Mouse (Mus musculus) brown adipose tissue, adult 24 weeks (tissue): ENCODE results near the gene Nppa. TPM values are rescaled to one million over a fixed set of nuclear protein-coding genes. Genes with fewer than 3 reads are reported as not detected.

Experiments used
- H3K27ac ChIP-seq: fragments of 200-500 bp; replicated peaks from 2 replicates; pipeline ENCODE4 v1.5.1; 2012; ENCODE audit warnings: low read depth, mild to moderate bottlenecking, low read length
- H3K4me1 ChIP-seq: fragments of 200-500 bp; 2 replicates; pipeline ENCODE4 v1.6.1; 2012; ENCODE audit warnings: low read length, mixed read lengths; ENCODE audit not compliant: control insufficient read depth, insufficient read depth, insufficient read length
- H3K4me3 ChIP-seq: fragments of 200-500 bp; 2 replicates; pipeline ENCODE4 v1.5.1; 2012; ENCODE audit warnings: low read depth, mild to moderate bottlenecking, low read length, moderate library complexity; ENCODE audit not compliant: insufficient read depth
- polyA plus RNA-seq: library from polyadenylated mRNA; stranded (reverse); fragments of >200 nt; gene quantifications from 2 replicates; pipeline ENCODE4 v1.2.4, GENCODE M21; 2012; ENCODE audit not compliant: missing spikeins, insufficient read depth, insufficient read length

Nppa gene
- polyA plus RNA-seq: not detected in 2 replicates

GRCm38 (mm10) chr4:148000202-148000772 is at the start of gene Nppa:
Gene Nppa, plus strand, starts transcription at chr4:148000722.
- Histone ChIP-seq H3K27ac (no peak within 1 kb of the TSS), H3K4me1 (no peaks in the 10 kb centered on the region), H3K4me3 (no peak within 1 kb of the TSS)

- no peak overlapping the region for H3K27ac ChIP-seq
- no peak overlapping the region for H3K4me3 ChIP-seq
Measured at GRCm38 (mm10) chr4:147953590-147953989, 46.9 kb upstream of the Nppa start.

GRCm38 (mm10) chr4:147957141-147957540 is 43.4 kb upstream of the Nppa start:
- Histone ChIP-seq H3K4me1 (no peaks in the 10 kb centered on the region), H3K27ac (no peak overlapping the region), H3K4me3 (no peak overlapping the region)

More at GRCm38 (mm10) chr4:147953590-147953989, 46.9 kb upstream of the Nppa start:
- no peaks in the 10 kb centered on the region for H3K4me1 ChIP-seq

- peaks cover 6% of the 10 kb centered on the region; the same call in 1 of the 2 replicates for H3K4me1 ChIP-seq
- H3K4me3 ChIP-seq: no peak overlapping the region
- H3K27ac ChIP-seq: no peak overlapping the region
Measured at GRCm38 (mm10) chr4:147959881-147960831, 40.4 kb upstream of the Nppa start.

- Histone ChIP-seq H3K4me3 (0 out of 2 replicates have a peak overlapping the region, but pooled peaks have one; percentile 7), H3K27ac (no peak overlapping the region), H3K4me1 (peaks cover 6% of the 10 kb centered on the region; the same call in 1 of the 2 replicates)
Measured at GRCm38 (mm10) chr4:147962781-147963180, 37.7 kb upstream of the Nppa start.

GRCm38 (mm10) chr4:147963623-147964022 is 36.9 kb upstream of the Nppa start:
- H3K4me3 ChIP-seq: no peak overlapping the region
- no peak overlapping the region for H3K27ac ChIP-seq
- H3K4me1 ChIP-seq: peaks cover 6% of the 10 kb centered on the region; the same call in 1 of the 2 replicates

GRCm38 (mm10) chr4:147965712-147966111 is 34.8 kb upstream of the Nppa start:
- Histone ChIP-seq H3K4me3 (no peak overlapping the region), H3K27ac (no peak overlapping the region), H3K4me1 (peaks cover 6% of the 10 kb centered on the region; the same call in 1 of the 2 replicates)

- H3K27ac ChIP-seq: no peak overlapping the region
- no peak overlapping the region for H3K4me3 ChIP-seq
- no peaks in the 10 kb centered on the region for H3K4me1 ChIP-seq
Measured at GRCm38 (mm10) chr4:147968816-147969215, 31.7 kb upstream of the Nppa start.

- Histone ChIP-seq H3K4me3 (no peak overlapping the region), H3K4me1 (no peaks in the 10 kb centered on the region), H3K27ac (no peak overlapping the region)
Measured at GRCm38 (mm10) chr4:147969337-147969736, 31.2 kb upstream of the Nppa start.

- no peak overlapping the region for H3K4me3 ChIP-seq
- H3K27ac ChIP-seq: no peak overlapping the region
- H3K4me1 ChIP-seq: no peaks in the 10 kb centered on the region
Measured at GRCm38 (mm10) chr4:147976237-147976636, 24.3 kb upstream of the Nppa start.

GRCm38 (mm10) chr4:147977726-147978125 is 22.8 kb upstream of the Nppa start:
- H3K27ac ChIP-seq: no peak overlapping the region
- no peaks in the 10 kb centered on the region for H3K4me1 ChIP-seq
- no peak overlapping the region for H3K4me3 ChIP-seq

- no peak overlapping the region for H3K4me3 ChIP-seq
- H3K4me1 ChIP-seq: no peaks in the 10 kb centered on the region
- no peak overlapping the region for H3K27ac ChIP-seq
Measured at GRCm38 (mm10) chr4:147978391-147978790, 22.1 kb upstream of the Nppa start.

GRCm38 (mm10) chr4:147979441-147979860 is 21.1 kb upstream of the Nppa start:
- H3K4me3 ChIP-seq: no peak overlapping the region
- H3K27ac ChIP-seq: no peak overlapping the region
- no peaks in the 10 kb centered on the region for H3K4me1 ChIP-seq

- Histone ChIP-seq H3K4me1 (no peaks in the 10 kb centered on the region), H3K4me3 (no peak within 1 kb of the TSS), H3K27ac (no peak within 1 kb of the TSS)
Measured at GRCm38 (mm10) chr4:147985205-147986132, 15.1 kb upstream of the Nppa start, which contains the start of gene Nppb. Gene Nppb, plus strand, starts transcription at chr4:147985788.
